Mouse (Mus musculus) urinary bladder, adult 2 months (tissue): ENCODE measurements around the gene Mlycd. TPM values are rescaled to one million over a fixed set of nuclear protein-coding genes. Genes with fewer than 3 reads are reported as not detected.

Experiments
- DNase-seq: peaks from one replicate; pipeline ENCODE4 v3.0.0; 2022; ENCODE audit warnings: low spot score
- polyA plus RNA-seq: library from polyadenylated mRNA; depleted of rRNA; stranded (reverse); fragments of >200 nt; gene quantifications from 2 replicates; pipeline ENCODE4 v1.2.3, GENCODE M21; 2012

Gene Mlycd
- polyA plus RNA-seq, 1 experiment: 23.2 TPM

DNA sequence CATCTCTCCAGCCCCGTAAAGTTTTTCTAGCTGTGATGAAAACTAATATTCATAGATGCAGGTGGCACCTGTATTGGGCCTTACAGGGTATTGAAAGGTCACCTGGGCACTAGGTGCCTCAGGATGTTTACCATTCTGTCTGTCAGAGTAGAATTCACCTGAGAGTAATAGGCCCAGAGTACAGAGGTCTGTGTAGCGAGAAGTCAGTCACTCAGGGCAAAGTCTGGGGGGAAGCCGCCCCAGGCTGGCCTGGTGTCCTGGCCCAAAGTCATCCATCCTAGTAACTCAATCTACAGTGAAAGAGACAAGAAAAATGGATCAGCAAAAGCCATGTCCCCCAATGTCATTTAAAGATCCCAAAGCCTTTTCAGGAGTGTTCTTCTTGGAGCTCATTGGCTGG is 6.2 kb downstream of the Mlycd start:
- no peak for DNase-seq

DNA sequence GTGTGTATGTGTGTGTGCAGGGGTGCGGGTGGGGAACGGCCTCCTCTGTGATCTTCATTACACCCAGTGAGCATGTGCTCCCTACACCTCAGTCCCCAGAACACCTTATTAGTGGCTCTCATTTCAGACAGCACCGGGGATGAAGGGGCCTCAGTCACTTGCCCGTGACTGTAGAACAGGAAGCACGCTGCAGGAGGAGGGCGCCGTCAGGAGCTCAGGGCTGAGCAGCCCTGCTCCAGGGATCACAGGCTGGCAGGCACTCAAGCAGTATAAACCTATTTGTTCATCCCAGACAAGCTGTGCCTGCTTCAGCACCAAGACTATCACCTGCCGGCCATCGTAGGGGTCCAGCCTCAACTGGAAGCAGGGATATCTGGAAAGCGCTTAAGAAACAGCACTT is 9.2 kb downstream of the Mlycd start:
- DNase-seq: no peak

- no peak for DNase-seq
Measured at GRCm38 (mm10) chr8:119404648-119405047, 10.0 kb downstream of the Mlycd start.

DNA sequence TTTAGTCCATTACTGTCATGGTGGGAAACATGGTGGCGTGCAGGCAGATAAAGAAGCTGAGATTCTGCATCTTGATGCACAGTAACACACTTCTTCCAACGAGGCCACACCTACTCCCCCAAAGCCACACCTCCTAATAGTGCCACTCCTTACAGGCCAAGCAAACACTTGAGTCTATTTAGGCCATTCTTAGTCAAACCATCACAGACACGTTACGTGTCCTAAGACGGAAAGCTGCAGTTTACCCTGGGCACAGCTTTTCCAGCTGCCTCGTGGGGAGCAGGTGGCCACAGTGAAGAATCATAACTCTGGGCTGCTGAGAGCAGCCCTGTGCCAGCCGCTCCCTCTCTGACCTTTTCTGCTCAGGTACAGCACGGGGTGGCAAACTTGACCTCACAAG is 13.6 kb downstream of the Mlycd start:
- DNase-seq: no peak

DNA sequence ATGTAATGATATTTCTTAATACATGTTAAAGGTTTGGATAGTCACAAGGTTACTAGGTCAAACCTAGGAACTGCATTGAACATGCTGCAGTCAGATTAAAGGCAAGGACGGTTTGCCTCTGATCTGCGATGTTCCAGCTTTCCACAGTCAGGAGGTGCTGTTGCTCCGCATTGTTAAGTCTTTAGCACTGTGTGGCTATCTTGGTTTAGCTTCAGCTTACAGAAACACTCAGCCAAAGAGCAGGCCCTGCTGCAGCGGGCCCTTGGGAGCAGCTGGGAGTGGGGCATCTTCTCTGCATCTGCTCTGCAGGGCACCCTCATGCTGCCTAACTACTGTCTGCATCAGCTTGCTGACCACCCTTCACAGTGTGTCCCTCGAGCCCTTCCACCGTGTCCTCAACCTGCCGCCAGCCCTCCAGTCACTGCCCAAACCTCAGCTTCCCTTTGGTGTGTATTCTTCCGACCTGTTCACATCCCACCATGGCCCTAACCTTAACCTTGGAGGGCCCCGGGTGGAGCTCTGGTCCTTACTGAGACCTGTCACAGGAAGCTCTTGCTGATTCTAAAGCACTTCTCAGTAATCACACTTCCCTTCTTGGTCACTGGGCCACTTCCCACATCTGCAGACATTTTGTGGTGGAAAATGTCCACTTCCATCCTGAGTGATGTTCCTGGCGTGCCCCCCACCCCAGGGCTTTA is 17.5 kb downstream of the Mlycd start:
- DNase-seq: no peak

DNA sequence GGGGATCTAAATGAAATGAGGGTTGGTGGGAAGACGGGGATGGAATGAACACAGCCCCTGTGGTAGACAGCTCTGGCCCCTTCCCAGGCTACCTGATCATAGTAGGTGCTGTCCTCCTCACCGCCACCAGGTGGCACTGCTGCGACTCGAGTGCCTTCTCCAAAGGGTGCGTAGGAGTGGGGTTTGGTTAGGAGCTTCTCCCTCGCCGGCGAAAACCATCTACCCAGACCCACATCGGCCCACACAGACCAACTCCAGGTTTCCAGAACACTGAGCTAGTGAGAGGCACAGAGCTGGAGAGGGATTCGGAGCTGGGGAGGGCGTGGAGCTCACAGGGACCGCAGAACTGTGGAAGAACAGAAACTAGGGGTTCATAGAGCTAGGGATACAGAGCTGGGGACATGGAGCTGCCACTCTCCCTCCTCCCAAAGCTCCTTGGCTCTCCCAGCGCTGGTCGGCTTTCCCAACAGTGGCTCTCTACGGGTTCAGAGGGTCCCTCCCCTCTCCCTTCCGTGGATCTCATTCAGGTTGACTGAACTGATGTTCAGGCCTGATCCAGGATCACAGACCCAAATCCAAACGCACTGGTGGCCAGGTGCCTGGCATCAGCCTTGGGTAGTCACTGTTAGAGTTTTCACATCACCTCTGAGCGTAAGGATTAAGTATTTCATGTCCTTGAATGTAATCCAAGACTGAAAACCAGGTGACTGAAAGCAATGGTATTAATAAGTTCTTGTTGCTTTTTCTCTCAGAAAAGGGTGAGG is 18.2 kb downstream of the Mlycd start:
- DNase-seq: peak; percentile 69

- no peak for DNase-seq
Measured at GRCm38 (mm10) chr8:119413605-119414004, 18.9 kb downstream of the Mlycd start.

GRCm38 (mm10) chr8:119420318-119420717 is 25.6 kb downstream of the Mlycd start:
- no peak for DNase-seq

GRCm38 (mm10) chr8:119421603-119422122 is 27.0 kb downstream of the Mlycd start:
- no peak for DNase-seq

DNA sequence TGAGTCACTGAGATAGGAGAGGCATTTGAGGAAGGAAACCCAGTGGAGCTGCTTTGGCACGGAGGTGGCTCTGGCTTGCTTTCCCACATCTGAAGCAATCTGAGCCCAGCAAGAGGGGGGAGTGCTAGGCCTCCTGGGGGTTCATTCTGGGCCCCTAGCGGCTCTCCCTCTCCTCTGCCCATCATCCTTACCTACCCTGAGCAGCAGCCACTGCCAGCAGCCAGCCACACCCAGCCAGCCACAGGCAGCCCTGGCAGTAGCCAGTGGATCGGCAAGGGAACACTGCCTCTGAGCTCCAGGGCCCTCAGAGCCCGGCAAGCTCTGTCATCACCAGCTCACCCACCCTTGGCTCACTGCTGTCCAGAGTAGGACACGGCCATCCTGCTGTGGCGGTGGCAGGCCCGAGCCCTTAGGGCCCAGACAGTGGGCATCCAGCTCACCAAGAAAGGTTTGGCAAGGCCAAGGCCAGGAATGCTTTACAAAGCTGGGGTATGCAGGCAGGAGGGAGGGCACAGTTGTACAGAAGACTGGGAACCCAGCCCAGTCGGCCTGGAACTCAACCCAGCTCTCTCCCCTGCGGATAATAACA is 27.5 kb downstream of the Mlycd start:
- no peak for DNase-seq

DNA sequence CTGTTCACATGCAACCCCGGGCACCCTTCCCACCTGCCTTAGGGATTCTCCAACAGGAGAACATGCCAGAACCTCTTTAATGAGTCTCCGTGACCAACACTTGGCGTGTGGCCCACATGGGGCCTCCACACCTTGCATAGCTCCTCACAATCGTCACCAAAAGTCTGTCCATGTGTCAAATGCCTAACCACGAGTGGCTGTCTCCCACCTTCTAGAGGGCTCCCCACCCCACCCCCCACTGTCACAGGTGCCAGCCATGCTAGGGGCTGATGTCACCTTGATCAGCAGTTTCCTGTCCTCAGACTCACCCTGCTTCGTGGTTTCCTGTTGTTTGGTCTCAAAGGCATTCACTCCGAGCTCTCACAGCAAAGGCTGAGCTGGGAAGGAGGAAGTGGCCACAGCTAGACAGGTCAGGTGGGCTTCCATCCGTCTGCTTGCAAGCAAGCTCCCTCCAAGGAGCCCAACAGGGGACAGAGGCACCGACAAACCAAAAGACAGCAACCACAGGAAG is 29.0 kb downstream of the Mlycd start:
- no peak for DNase-seq

DNA sequence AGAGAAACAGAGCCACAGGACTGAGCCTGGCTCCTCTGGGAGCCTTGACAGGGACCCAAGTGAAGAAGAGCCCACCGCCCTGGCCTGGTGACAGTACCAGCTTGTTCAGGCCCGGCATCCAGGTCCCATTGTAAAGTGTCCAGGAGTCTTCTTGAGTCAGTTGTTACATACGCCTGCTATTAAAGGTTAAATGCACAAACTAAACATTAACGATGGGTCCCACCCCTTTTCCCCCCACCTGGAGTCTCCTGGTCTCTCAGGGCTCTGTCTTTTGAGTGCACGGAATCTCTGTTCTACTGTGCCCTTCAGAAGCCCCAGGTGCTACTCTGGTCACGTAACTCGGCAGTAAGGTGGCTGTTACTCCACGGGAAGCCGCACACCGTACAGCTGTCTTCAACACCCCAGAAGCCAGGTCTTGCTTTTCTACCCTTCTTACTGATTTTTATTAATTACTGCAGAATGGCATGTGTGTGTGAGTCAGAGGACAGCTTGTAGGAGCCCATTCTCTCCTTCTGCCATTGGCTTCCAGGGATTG is 29.6 kb downstream of the Mlycd start:
- DNase-seq: no peak

DNA sequence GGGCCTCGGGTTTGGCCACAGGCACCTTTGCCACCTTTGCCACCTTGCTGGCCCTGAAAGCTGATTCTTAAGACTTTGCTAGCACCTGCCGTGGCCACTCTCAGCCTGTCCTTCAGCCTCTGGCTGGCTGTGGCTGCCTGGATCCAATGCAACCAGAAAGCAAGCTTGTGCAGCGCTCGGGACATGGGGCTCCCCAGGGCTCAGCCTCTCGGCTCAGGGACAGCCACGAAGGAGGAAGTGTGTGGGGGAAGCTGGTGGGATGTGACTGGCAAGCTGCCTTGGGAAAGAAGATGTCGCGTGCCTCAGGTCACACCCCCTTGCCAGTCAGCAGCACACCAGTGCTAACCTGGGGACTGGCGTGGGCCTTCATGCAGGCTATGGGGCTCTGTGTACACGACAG is 30.1 kb downstream of the Mlycd start:
- DNase-seq: no peak

DNA sequence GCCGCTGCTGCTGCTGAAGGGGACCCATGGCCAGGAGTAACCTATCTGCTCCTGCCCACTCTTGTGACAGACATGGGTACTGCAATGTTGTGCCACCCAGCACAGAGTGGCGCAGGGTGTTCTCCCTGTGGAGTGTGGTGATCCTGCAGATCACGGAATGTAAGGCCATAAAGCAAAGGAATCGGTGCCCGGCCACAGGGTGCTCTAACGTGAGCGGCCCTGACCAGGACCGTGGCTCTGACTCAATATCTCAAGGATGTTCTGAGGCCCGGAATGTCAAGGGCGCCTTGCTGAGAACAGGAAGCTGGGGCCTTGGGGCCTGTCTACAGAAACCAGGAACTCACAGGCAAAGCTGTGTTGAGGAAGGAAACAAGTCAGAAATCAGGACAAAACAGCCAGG is 30.9 kb downstream of the Mlycd start:
- no peak for DNase-seq

DNA sequence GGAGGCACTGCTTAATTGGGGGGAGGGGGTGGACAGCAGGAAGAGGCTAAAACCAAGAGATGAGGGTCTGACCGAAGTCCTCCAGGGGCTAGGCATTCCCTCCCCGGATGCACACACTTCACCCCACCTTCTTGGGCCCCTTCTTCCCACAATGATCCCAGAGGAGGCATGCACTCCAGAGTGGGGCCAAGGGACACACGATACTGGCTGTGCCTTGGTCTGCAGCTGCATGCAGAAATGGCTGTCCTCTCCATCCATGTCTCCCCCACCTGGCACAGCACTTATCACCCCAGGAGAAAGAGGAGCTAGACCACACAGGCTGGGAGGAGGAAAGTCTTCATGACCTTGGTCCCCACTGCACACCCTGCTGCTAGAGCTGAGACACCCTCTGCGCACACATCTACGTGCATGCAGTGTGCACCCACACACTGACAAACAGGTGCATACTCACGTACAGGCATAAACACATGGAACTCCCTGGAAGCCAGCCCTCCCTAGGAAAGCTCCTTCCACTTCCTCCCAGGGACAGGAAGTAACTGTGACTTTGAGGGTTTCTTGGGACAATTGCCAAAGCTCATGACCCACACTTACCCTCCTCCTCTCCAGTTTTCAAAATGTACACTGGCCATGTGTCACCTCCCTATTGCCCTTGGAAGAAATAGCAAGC is 31.5 kb downstream of the Mlycd start:
- DNase-seq: no peak

GRCm38 (mm10) chr8:119427634-119428349 is 33.1 kb downstream of the Mlycd start:
- DNase-seq: no peak

- DNase-seq: no peak
Measured at GRCm38 (mm10) chr8:119428350-119428740, 33.7 kb downstream of the Mlycd start.

DNA sequence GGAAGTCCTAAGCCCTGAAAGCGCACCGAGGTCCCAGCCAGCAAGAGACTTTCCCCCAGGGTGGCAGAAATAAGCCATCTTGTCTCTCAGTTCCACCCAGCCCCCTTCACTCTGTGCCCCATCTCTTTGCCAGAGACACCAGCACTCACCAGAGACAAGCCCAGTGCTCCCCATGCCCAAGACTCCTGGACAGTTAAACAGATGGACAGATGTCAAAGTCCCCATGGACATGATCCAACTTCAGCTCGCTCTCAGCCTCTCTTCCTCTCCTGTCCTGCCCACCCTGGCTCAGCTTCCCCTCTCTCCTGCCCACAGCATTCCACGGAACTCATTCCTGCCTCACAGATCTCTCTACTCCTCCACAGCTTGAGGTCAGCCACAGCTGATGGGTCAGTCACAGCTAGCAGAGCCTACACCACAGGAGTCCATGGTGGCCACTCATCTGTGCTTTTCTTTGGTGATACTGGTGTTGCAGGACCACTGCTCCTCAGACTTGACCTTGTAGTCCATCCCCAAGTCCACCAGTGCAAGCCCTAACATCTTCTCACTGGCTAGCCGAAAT is 34.2 kb downstream of the Mlycd start:
- DNase-seq: no peak

GRCm38 (mm10) chr8:119429552-119429951 is 34.9 kb downstream of the Mlycd start:
- no peak for DNase-seq

GRCm38 (mm10) chr8:119430250-119430649 is 35.6 kb downstream of the Mlycd start:
- DNase-seq: no peak

DNA sequence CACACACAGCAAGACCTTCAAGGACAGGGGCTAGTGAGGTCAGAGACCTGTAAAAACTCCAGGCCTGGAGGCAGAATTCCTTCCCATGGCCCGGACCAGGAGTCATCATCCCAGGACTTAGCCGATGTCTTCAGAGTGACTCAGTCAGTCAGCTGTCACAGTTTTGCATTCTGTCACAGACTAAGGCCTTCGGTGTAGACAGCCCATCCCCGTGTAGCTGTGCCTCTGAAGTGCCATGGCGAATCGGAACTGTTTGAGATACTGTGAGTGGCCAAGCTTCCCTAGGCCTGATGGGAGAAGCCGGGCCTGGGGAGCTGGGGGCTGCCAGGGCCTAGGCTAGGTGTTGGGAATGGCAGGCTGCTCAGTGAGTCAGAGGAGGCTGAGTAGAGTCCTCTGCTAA is 36.0 kb downstream of the Mlycd start:
- DNase-seq: no peak
